Mouse (Mus musculus) lung, postnatal 14 days (tissue): Measurements from ENCODE around the gene Runx2.

Experiments used
- DNase-seq: peaks from one replicate; pipeline ENCODE4 v3.0.0; 2021

Gene Runx2

DNA sequence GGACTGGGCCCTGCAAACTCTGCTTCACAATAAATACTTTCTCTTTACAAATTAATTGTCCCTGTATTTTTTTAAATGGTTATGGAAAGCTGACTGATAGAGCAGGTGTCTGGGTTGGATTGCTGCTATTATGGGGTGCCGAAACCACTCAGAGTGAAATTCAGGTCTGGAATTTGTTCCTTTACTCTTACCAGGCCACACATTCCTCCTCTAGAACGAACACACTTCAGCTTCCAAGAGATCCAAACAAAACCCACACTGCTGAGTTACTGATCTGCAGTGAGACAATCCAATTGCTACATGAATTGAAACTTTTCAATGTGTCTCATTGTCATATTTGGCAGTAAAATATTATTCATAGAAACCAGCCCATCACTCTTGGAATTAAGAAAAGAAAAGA, 47.6 kb downstream of the Runx2 start:
- DNase-seq: no peak

DNA sequence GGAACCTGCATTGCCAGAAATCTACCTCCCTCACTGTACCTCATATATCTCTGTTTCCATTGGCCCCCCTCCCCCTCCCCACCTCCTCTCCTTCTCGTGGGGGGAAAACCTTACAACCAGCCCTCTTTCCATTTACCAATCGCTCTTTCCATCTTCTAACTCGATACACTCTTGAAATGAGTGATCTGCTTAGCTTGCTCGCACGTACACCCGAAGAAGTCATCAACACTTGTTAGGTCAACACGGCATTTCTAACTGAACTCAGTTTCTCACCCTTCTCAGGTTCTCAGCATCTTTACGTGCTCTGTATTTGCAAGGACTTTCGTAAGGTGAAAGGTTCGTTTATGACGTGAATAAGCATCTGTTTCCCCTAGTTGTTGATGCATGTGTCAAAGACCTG, 48.3 kb downstream of the Runx2 start:
- no peak for DNase-seq

DNA sequence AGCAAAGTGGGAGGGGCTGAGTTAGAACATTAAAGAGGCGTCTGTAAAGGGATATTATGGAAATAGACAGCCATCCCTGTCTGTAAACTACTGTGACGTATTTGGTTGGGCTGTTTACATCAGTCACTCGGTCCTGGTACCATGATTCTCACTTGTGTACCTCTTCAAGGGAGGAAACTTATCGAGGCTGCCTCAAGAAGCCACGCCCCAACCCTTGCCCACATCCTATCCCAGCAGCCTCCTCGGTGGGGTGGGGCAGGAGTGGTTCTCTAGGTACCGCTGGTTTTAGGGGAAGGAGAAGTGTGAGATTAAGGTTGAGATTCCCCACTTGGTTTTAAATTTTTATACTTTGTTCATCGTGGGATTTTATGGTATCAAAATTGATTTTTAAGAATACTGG, 69.2 kb downstream of the Runx2 start:
- DNase-seq: no peak

DNA sequence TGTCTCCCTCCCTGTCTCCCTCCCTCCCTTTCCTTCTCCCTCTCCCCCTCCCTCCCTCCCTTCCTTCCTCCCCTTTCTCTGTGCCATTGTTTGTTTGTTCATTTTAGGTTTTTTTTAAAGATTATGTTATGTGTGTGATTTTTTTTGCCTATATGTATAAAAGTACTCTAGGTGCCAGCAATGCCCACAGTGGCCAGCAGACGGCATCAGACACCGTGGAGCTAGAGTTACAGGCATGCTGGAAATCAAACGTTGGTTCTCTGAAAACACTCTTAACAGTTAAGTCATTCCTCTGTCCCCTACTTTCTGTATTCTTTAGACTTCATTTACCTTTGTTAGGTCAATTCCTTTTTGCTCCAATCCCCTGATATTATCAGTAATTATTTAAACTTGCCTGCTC, 70.8 kb downstream of the Runx2 start:
- no peak for DNase-seq

DNA sequence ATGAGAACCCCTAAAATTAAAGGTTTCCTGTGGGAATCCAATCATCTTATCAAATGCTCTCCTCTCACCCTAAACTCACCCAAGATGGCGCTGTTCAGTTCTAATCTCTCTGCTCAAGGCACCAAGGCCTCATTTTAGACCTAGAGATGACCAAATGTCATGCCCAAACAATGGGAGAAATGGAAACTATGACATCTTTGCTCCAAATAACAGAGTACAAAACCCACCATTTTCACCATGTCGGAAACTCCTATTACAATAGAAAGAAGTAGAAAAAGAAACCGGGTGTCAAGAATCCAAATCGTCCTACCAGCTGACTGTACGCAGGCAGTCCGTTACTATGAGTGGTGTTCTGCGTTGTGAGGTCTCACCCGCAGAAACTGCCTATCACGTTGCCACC, 72.4 kb downstream of the Runx2 start:
- DNase-seq: no peak

DNA sequence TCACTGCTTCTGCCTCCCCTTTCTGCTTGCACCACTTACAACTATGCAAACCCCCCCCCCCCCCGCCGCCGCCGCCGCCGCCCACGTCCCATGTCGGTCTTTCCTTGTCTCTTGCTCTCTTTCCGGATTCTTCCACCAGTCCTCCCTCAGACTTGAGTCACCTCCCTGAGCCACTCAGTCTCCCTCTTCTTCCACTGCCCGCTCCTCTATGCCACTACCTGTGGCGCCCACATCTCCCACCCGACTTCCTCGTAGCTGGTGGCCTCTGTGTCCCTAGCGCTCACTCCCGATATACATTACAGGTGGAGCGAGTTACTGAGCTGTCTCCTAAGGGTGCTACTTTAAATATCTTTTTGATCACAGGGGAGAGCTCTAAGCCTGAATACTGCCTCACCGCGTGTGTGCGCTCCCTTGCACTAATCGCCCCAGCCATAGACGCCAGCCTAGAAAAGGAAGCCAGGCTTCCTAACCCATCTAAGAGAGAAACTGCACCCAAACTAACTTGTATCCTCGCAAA, 76.4 kb downstream of the Runx2 start:
- no peak for DNase-seq

DNA sequence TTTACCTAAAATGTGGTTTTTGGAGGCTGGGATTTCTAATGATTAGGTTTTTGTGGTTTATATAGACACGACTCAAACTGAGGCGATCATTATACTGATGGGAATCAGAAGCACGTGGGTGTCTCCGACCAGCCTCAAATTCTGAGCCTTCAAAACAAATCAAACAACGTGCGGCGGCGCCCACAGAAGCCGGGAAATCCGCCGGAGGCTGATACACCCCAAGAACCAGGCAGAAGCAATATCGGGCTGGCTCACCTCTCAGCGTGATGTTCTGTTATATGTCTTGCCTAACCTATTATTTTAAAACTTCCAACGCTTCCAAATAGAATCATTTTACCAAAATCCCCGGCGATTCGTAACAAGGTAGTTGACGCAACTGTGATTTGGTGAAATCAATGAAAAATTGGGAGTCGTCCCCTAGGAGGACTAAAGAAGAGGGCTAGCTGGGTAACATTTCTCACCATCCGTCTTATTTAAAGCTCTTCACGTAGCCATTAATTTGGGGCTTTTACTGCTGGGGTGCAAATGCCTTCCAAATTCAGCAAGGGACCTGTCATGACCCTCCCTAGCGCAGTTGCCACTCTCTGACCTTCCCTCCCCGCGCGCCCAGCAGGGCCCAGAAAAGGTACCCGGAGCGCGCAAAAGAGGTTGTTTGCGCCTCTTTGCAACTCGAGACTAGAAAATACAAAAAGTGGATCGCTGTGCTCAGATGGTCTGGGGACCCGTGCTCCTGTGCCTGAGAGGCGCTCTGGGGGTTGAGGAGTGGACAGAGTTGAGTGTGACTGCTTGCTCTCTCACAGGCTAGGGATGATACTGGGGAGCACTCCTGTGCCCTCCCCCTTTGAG, 77.1 kb downstream of the Runx2 start:
- no peak for DNase-seq

DNA sequence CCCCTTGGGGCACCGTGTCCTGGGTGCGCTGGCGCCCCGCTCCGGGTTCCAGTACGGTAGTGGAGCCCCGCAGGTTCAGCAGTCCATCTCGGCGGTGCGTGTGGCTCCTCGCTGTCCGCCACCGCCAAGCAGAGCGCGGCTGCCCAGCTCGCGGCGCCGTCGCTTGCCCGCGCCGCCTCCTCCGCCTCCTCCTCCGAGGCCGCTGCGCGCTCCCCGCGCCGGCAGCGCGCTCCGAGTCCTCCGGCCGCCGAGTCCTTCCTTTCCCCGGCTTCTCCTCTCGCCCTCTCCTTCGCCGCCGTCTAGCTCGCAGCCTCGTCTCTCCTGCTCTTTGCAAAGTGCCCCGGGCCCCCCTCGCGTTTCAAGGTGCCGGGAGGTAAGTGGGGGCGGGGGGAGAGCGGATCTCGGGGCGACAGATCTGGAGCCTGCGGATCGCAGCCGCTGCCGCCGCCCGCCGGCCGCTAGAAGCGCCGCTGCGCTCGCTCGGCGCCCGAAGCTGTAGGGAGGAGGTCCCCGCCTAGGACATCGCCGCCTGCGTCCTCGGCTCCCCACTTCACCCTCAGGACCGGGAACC, 78.5 kb downstream of the Runx2 start:
- DNase-seq: peak; percentile 75

DNA sequence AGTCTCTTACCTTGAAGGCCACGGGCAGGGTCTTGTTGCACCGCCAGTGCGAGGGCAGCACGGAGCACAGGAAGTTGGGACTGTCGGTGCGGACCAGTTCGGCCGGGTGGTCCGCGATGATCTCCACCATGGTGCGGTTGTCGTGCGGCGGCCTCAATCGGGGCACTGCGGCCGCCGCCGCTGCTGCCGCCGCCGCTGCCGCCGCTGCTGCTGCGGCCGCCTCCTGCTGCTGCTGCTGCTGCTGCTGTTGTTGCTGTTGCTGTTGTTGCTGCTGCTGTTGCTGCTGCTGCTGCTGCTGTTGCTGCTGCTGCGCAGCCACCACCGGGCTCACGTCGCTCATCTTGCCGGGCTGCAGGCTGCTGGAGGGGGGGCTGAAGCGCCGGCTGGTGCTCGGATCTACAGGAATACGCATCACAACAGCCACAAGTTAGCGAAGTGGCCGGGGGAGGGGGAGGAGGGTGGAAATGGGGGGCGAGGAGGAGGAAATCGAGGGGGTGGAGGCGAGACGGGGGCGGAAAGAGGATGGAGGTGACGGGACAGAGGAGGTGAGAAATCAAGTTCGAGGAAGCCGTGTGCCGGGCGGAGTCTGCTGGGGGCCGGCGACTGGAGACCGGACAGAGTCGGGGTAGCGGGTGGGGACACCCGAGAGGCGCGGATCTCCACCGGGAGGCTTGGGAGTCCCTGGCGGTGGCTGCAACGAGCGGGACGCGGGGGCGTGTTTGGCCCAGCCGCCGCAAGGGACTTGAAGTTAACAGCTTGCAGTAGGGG, 79.2 kb downstream of the Runx2 start:
- DNase-seq: peak; percentile 41

DNA sequence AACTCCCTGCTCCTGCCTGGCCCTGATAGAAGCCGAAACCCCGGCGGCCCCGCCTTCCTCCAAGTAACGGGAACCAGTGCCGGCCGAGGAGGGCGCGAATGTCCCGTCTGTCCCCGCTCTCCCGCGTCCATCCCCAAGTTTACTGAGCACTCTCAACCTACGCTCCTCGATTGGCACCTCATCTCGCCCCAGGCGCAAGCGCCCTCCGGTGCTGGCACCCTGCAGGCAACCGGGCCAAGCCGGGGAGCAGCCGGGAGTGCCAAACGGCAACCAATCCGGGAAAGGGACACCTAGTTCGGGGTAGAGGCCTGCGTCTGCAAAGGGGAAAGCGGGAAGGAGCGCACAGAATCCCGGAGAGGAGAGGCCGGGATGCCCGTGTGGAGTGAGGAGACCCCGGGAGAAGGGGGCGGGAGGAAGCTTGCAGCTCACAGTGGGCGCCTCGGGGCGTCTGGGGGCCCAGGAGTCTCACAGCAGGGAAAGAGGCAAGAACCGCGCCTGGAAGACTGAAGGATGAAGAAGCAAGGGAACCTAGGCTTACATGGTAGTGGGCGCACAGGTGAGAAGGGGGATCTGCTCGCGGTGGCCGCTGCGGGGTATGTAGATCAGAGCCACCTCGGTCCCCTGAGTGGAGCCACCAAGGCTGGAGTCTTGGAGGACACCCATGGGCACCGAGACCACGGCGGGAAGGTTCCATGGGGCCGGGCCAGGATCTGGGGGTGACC, 79.9 kb downstream of the Runx2 start:
- peak; percentile 40 for DNase-seq

DNA sequence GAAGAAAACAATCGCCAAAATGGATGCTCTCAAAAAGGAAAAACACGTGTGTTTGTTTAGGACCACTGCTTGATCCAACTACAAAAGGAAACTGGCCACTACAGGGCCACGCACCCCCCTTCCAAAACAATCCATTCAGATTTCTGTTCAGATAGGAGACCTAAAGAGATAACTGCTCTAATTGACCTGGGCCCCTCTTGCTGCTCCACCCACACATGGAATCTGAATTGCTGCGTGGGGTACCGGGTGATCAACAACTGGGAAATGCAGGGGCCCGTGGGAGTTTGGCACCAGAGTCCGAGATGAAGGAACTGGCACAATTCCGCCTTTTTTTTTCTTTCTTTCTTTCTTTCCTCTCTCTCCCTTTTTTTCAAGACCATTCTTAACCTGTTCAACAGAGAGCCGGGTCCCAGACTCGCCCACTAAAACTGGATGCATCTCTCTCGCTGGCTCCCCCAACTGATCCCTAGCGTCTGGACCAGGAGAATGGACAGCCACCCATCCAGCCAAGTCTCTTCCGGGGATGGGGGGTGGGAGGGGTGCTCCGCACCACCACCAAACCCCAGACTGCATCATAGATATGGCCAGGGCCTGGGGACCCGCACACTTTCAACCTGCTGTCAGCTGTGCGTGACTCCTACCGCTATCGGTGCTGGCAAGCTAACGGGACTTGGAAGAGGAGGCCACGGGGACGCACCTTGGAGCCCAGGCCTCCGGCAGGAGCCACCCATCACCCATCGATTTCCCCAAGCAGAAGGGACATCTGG, 80.9 kb downstream of the Runx2 start:
- no peak for DNase-seq

DNA sequence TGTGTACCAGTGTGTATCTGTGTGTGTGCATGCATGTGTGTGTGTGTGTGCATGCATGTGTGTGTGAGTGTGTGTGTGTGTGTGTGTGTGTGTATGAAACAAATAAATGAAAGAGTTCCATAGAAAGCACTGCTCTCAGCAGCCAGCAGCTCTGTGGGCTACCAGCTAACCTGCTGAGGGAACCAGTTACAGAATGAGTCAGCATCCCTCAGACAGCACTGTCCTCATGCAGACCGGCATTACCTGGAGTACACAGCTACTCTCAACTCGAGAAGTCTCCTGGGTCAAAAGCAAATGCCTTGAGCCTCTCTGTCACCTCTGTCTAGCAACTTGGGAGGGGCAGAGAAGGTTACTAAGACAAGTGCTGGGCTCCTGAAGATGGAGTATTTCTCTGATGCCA, 86.1 kb downstream of the Runx2 start:
- DNase-seq: no peak

DNA sequence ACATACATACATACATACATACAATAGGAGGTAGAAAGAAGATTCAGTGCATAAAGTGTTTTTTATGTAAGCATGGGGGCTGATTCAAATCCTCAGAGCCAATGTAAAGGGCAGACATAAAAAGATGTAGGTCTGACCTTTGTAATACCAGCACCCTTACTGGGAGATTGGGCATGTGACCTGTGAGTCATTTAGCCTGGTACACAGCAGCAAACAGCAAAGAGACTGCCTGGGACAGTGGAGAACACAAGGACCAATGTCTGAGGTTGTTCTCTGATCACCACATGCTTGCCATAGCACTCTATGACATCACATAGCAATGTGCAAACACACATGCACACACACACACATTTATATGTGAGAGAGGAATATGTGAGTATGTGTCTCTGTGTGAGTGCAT, 86.9 kb downstream of the Runx2 start:
- DNase-seq: no peak

DNA sequence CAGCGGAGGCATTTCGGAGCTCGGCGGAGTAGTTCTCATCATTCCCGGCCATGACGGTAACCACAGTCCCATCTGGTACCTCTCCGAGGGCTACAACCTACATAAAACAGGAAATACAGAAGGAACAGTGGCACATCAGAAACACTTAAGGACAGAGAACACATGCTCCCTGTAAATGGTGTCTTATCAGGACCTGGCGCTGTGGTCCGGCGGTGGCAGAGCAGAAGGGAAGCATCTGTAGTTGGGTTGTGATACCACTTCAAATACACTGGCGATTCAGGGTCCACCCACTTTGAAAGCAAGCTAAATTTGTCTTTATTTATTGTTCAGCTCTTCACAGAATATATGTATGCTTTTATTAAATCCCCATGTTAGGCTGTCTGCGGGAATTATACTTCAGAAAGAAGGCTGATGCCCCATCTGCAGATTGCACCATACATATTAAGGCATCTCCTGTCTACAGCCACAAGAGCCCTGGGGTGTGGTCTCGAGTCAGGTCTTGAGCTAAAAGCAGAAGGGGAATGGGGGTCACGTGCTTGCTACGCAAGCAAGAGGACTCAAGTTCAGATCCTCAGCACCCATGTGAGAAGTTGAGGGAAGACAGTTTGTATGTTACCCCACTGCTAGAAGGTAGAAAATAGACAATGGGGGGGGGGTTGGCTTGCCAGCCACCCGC, 89.7 kb downstream of the Runx2 start:
- DNase-seq: no peak

DNA sequence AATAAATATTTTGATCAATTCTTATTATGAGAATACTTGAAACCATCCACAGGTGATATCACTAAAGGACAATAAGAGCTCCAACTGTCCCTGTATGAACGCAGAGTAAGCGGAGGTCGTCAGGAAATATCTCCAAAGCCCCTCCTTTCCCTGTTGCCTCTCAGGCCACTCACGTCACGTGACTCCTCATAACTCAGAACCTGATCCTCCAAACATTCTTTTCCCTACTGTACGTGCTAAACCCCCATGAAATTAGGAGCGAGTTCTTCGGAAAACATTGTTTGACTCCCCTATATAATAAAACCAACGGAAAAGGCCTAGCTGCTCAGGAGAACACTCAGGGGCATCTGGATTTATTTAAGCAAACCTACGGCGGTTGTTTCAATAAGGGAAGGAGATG, 90.3 kb downstream of the Runx2 start:
- DNase-seq: no peak

DNA sequence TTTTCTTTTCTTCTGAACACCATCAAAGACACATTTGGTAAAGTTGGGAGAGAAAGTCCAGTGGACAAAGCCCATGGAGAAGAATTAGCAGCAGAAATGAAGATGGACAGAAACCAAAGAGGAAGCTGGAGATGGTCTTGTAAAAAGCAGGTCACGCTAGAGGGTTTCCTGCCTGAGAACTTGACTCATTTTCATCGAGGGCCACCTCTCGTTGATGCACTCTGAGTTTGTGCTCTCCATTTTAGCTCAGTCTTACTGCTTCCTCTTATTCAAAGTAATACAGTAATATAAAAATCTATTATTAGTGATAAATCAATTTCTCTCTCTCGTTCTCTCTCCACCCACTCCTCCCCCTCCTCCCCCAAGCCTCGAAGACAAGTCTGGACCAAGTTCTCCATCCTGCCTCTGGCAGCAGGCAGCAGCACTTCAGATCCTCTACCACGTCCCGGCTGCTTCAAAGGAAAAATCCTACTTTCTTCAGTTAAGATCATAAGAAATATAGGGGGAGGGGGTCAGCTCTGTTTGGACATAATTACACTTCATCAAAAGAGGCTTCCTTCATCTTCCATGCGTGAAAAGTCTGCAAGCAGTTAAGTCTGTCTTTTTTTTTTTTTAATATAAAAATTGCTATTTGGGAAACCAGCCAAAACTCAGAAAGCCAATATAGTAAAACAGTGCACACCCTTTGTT, 92.3 kb downstream of the Runx2 start:
- no peak for DNase-seq

DNA sequence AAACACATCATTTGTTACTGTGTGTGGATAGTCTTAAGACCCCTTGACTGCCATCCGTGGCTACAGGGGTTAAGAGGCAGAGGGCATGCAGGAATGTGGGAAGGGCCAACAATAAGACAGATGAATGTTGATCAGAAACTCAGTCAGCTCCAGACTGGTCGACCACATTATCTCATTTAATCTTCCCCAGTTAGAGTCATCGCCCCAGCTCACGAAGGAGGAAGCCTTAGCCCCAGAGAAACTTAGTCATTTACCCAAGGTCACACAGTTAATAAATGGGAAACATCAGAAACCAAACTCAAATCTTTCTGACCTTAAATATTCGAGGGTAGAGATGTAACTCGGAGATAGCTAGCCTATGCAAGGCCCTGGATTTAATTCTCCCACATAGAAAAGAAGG, 96.0 kb downstream of the Runx2 start:
- DNase-seq: no peak

DNA sequence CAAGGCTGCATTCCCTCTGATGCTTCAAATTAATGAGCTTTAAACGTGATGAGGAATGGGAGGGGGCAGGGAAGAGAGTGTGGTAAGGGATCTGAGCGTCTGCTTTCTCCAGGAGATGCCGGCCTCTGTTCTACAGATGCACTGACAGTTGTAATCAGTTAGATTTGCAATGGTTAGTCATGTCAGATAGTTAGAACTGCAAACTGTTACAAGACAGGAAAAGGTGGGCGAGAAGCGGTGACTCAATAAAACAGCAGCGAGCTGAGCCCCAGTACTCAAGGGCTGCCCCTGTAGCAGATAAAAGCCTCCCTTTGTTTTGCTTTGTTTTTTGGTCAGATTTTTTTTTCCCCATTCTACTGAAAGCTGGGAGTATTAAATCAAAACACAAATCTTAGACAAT, 96.6 kb downstream of the Runx2 start:
- no peak for DNase-seq

DNA sequence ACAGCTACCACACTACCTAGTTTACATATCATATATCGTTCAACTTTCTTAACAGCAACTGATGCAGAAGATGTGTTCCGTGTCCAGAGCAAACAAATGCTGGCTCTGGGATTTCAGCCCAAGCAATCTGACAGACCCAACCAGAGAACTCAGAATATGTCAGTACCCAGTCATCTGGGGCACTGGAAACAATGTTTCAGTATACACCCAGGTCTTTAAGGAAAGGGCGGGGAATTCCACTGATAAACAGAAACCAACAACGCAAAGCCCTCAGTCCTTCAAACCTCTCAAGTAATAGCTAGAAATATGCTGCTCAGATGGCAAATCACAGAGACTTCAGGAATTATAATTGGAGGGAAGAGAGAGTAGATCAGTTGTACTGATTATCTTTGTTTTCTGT, 100.5 kb downstream of the Runx2 start:
- no peak for DNase-seq

DNA sequence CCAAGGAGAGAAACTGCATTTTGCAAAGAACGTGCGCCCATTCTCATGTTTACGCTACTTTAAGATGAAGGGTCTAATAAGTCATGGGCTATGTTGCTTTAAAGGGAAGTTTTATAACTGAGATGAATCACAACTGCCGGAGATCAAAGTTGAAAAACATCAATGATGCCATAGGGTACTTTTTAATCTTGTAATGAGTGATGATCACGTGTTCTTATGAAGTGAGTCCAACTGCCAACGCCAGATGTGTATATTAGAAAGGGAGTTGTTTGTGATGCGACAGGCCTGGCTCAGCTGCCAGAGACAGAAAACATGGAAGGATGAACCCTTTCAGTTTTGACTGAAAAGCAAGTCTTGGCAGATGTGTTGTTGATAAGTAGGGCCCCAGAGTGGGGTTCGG, 101.2 kb downstream of the Runx2 start:
- no peak for DNase-seq
